Mouse (Mus musculus) right cerebral cortex, postnatal 36 days (tissue): ENCODE data around the gene Skint10.

Experiments used
- DNase-seq, 2 experiments: peaks; one replicate each; pipeline ENCODE4 v3.0.0; 2022; ENCODE audit warnings: low spot score in 2 of 2, mixed read lengths in 1 of 2

The Skint10 gene

GRCm38 (mm10) chr4:112774766-112775165, at the start of gene Skint10:
Skint10 (minus strand) TSS chr4:112774866.
- DNase-seq: no peak

DNA sequence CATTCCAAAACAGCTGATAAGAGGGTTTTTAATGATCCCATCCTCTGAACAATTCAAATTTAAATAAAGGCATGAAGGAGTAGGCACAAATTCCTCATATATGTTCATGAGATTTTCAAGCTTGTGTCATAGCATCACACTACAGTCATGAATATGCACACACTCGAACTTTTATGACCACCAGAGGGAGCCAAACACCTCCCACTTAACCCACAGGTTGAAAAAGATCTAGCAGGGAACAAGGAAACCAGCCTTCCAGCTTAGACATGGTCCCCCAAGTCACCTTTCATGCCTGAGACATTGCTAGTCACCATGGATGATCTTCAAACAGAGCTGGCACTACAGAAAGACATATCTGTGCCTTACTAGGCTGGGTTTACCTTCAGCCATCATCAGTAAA, 16.0 kb upstream of the Skint10 start:
- no peak for DNase-seq
